Mouse (Mus musculus) 3134 (cell line): Measurements from ENCODE around the gene Metap1d.

Experiments used
- DNase-seq: peaks from one replicate; pipeline ENCODE4 v3.0.0-alpha.2; 2011; ENCODE audit warnings: low spot score; ENCODE audit not compliant: insufficient read length; ENCODE audit errors: extremely low read depth

Metap1d gene

DNA sequence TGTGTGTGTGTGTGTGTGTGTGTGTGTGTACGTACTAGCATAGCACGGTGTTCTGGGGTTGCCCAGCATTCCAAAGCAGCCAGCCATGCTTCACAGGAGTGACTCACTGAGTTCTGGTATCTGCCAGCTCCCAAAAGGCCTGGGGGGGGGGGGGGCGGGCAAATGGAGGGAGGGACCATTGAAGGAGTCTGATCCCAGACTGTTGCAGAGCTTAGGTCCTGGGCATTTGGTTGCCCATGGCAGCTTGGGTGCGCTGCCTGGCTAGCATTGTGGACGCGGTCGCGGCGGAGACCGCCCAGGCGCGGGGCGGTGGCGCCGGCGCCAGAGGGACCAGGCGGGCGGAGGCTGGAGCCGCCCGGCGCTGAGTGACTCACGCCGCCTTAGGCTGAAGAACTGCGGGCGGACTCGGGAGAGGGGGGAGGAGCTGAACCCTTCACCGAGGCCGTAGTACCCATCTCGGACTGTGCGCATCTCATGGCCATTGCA lies 89.8 kb downstream of the Metap1d start:
- peak; percentile 94 for DNase-seq

DNA sequence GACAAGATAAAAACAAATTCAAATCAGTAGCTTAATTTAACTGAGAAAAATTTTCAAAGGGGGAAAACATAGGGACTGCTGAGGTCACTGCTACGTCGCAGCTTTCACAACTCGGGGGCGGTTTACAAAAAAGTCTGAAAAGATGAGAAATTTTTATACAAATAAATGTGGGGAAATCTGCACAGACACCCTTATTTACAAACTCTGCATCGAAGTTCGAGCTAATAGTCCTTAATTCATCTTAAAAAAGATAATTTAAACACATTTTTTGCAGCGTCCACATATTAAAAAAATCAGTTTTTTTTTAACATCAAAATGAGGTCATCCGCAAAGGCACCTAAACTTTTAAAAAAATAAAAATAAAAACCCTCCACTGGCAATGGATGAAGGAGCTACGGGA lies 90.5 kb downstream of the Metap1d start:
- DNase-seq = no peak

DNA sequence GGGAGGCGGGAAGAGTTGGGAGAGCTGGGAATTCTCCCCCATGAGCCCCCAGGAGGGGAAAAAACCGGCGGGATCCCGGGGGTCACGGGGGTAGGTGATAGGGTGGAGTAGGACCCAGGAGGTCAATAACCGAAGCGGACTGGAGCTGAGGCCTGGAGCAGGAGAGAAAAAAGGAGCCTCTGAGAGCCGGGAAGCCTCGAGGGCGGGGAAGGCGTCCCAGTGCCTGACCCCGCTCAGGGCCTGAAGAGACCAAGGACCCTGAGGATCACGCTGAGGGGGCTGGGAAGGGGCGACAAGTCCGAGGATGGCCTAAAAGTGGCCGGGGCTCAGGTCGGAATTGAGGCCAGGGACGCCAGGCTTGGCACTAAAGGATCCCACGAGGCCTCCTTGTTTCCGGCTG lies 90.9 kb downstream of the Metap1d start:
- no peak for DNase-seq

DNA sequence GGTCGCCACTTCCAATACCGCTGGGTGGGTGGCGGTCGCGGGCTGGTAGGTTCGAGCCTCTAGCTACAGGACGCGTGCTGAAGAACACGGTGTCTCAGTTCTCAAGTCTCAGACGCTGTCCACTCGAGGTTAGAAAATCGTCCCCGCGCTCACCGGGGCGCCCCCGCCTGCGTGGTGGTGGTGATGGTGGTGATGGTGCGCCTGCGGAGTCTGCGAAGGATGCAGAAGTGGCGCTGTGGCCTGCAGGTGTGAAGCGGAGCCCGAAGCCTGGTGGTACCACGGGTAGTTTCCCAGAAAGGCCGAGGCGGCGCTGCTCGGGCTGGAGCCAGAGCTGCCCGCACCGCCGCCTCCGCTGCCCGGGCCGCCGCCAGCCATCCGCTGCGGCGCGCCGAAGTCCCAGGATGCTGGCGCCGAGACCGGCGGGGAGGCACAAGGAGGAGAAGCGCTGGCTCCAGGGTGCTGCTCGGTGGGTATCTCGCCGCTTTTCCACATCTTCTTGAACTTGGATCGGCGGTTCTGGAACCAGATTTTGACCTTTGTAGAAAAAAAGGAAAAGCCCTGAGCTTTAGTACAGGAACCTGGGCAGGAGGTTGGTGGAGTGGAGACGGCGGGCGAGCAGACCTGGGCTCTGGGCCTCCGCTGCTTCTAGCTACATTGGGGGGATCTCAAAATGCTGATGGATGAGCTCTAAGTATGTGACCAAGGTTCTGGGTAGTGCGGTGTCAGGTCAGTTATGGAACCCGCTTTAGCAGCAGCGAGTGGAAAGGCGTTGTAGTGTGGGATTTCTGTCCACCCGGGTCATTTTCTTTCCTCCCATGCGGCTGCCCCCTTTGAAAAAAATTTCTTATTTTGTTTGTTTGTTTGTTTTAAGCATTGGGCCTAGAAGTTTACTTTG lies 91.6 kb downstream of the Metap1d start:
- DNase-seq = no peak

DNA sequence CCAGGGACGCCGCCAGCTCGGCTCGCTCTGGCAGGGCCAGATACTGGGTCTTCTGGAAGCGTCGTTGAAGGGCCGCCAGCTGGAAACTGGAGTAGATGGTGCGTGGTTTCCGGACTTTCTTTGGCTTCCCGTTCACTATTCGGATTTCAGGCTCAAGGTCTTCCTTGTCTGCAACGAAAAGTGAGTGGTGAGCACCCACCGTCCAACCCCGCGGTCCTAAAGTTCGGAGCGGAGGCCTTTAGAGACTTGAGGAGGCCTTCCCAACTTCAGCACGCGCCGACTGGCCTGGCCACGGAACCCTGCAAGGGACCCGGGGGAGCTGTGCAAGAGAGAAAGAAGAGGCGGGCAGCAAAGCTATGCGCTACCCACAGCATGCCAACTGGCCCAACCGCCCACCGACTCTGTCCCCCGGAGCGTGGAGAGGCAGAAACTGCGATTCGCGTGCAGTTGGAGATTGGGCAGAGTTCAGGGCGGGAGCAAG lies 92.4 kb downstream of the Metap1d start:
- no peak for DNase-seq

DNA sequence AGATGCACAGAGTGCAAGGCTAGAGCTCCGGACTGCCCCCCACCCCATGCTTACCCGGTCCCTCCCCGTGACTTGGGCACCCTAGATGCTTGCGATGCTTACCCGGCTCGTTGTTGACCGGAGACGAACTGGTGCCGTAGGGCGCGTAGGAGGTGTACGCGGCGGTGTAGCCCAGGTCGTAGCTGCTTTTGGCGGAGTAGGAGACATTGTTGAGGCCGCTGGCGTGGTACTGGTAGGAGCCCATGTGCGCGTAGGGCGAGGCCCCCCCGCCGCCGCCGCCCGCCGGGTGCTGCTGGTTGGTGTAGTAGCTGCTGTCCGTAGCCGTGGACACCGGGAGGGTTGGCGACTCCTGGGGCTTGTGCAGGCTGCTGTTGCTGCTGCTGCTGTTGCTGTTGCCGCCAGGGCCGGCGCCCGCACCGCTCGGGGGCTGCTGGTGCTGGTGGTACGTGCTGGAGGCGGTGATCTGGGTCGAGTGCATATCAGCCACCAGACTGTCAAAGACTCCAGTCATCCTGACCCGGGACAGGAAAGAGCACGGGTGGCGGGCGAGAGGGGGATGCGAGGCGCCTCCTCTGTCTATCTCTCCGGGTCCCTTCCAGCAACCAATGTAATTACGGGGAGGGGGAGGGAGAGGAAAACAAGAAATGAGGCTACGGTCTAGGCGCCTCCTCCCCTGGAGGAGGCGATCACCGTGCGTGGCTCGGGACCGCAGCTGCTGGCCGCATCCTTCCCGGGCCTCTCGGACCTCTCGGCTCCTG lies 93.0 kb downstream of the Metap1d start:
- peak; percentile 73 for DNase-seq

DNA sequence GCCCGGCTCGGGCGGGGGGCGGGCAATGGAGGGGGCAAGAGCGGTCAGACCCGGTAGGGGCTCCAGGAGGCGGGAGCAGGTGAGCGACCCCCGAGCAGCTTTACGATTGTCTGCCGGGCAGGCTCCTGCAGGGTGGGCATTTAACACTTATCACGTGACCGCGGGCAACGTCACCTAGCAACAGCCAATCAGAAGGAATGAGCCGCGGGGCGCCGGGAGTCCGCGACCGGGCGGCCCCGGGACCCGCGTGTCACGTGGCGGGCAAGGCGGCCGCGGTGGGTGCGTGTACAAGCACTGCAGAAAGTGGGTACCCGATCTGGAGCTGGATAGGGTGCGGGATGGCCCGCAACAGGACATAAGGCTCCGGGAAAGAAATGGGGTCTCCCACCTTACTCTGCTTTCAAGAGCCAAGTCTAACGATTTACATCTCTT lies 93.6 kb downstream of the Metap1d start, which contains the start of gene Dlx2:
Dlx2 (minus strand) TSS at position 115 of the 432 bp plus-strand sequence.
- DNase-seq = peak; percentile 57

DNA sequence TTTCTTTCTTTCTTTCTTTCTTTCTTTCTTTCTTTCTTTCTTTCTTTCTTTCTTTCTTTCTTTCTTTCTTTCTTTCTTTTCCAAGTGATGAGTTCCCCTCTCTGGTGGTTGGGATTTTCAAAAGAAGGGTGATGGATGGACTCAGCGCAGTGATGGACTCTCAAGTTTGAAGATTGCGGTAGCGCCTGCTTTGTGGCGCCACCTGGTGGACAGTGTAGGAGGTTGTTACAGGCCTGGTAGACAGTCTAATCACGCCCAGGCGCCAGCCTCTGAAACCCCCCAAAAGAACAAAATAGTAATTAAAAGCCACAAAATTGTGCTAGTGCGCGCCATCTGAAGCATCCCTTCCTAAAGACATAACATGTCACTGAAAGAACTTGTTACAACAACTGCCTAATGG lies 94.8 kb downstream of the Metap1d start:
- no peak for DNase-seq

DNA sequence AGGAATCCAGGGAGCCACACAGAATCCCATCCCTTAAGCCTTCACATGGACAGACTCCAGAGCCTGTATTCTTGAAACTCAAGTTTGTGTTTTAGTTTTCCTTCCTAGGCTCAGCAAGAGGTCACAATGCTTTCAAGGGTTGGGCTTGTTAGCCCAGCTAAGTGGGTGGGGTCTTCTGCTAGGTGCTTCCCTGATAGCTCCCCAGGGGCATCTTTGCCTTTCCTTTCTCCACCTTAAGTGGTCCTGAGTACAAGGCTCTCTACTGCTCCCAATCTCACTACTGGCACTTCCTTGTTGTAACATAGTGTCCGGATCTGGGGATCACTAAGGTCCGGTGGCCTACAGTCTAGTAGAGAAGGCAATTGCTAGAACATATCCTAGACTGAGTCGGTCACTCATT lies 97.3 kb downstream of the Metap1d start:
- DNase-seq = no peak

DNA sequence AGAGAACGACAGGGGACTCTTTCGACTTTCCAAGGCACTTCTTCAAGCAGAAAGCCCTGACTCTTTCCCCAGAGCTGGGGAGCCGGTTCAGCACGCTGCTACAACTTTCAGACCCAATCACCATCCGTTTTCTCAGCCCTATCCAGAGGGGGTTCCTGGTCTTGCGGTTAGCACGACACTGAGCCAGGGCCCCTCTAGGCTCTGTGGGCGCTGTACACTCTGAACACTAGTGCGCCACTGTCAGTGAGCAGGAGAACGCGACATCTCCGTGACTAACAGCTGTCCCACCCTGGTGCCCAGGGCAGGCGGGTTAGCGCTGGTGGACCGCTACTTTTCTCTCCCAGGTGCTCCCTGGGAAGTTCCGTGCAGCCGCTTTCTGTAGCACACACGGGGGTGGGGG lies 98.6 kb downstream of the Metap1d start:
- DNase-seq = no peak

DNA sequence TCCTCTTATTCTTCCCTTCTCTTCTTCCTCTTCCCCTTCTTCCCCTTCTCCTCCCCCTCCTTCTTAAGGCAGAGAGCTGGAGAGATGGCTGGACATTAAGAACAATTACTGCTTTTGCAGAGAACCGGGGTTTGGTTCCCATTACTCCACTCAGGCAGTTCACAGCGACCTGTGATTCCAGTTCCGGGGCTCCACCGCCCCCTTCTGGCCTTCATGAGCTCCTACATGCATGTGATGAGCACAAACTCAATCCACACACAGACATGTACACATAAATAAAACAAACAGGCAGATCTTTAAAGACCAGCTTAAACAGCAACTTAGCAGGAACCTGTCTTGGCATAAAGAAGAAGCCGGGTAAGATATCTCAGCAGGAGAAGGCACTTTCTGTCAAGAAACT lies 103.0 kb downstream of the Metap1d start:
- DNase-seq = no peak

DNA sequence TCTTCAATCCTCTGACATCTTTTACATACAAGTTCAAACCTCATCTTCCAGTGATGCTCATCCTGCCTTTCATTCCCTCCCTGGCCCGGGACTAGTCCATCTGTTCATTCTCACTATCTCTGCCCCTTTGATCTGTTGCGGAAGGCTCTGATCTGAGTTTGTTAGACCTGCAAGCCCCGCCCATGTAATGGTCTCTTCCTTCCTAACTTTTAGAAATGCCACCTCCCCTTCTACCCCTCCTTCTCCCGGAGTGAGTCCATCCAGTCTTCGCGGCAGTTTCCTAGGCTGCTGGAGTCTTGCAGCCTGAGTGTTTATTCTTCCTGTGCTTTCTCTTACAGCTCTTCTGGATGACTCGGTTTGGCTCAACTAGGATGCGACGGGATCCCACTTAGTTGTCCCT lies 113.4 kb downstream of the Metap1d start:
- no peak for DNase-seq

DNA sequence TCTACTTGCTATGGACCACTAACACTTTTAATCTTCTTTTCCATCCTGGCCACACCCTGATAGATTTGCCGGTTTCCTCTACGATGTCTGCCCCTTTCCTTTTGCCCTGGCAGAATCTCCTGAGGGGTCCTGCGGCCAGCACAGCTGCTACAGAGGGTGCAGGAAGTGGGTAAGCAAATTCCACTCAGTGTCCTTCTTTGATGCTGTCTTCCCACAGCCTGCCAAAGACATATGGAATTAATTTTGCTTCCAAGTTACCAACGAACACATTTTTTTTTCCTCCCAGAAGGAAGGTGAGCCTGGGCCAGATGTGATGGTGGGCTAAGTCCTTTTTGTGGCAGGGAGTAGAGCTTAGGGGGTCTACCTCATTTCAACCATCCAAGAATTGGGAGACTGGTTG lies 120.7 kb downstream of the Metap1d start:
- no peak for DNase-seq
